Mouse (Mus musculus) spleen, adult 12 weeks (tissue): ENCODE data around the gene Ncor2.

Source experiments
- DNase-seq: peaks from one replicate; pipeline ENCODE4 v3.0.0; 2022; ENCODE audit warnings: low spot score

The Ncor2 gene

GRCm38 (mm10) chr5:125170107-125170842 is 8.7 kb downstream of the Ncor2 start:
- no peak for DNase-seq

DNA sequence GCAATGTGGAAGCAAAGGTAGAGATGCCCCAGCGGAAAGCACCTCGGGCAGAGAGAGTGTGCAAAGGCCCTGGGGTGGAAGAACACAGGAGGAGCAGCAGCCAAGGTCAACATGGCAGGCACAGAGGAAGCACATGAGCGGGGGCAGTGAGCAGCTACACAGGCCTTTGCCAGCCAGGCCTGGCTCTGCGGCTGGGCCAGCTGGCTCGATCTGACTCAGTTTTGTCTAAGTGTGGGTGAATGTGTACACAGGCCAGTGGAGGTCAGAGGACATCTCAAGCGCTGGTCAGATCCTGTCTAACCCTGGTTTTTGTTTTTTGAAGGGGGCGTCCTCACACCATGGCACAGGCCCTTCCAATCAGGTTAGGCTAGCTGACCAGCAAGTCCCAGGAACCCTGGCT is 10.9 kb downstream of the Ncor2 start:
- no peak for DNase-seq

GRCm38 (mm10) chr5:125167524-125167923 is 11.5 kb downstream of the Ncor2 start:
- DNase-seq: no peak

GRCm38 (mm10) chr5:125165993-125166392 is 13.0 kb downstream of the Ncor2 start:
- no peak for DNase-seq

- no peak for DNase-seq
Measured at GRCm38 (mm10) chr5:125164465-125165167, 14.4 kb downstream of the Ncor2 start.

DNA sequence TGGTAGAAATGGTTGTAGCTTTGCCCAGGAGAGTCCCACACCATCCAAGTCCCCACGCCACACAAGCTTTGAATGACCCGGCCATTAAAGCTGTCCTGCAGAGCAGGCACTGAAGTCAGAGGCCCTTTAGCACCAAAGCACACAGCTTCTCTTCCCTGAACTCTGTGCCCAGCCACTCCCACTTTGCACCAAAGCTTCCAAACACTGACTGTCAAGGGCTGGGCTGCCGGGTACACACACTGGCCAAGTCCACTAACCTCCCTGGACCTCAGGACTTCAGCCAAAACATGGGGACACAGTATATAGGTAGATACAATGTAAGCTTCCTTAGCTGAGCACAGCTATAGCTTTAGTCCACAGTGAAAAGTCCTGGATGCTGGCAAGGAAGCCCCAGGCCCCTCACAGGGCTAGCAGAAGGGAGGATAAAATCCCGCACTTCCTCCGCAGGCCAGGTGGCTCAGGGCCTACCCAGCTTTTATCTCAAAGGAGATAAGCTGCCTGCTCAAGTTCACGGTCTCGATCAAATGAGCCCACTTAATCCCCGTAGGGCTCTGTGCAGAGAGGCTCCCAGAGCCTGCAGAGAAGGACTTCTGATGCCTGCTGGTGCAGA is 15.5 kb downstream of the Ncor2 start:
- no peak for DNase-seq

DNA sequence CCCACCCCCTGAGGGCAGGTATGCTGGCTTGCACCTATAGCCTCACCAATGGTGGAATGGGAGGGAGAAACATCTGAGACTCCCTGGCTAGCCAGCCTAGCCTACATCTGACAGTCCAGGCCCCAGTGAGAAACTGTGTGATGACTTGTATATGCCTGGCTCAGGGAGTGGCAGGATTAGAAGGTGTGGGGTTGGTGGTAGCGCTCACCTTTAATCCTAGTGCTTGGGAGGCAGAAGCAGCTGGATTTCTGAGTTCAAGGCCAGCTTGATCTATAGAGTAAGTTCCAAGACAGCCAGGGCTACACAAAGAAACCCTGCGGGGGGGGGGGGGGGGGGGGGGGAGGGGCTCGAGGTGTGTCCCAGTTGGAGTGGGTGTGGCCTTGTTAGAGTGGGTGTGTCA is 16.6 kb downstream of the Ncor2 start:
- DNase-seq: no peak

DNA sequence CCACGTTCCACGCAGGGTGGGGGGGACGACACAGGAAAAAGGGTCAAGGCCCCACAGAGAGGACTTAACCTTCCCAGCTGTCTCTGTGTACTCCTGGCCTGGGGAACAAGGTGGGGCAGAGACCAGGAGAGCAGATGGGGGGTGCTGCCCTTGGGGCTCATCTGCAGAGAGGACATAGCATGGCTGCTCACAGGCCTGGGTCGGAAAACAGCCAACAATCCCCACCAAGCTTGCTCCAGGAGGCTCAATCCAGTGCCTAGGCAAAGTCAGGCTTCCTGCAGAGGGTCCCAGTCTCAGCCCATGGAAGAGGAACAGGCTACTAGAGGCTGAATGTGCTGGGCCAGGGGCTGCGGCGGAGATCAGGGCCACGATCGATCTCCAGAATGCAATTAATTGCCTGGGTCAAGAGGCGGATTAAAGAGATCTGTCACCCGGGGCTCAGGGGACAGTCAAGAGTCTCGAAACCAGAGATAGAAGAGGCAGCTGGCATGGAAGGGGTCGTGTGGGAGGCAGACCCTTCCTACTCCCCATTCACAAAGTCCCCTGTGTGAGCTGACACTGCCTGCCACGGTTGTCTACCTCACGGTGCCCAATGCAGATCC is 19.1 kb downstream of the Ncor2 start:
- DNase-seq: no peak

GRCm38 (mm10) chr5:125159293-125159692 is 19.7 kb downstream of the Ncor2 start:
- no peak for DNase-seq

- DNase-seq: peak; percentile 58
Measured at GRCm38 (mm10) chr5:125158232-125158961, 20.6 kb downstream of the Ncor2 start.

- DNase-seq: no peak
Measured at GRCm38 (mm10) chr5:125157375-125158033, 21.5 kb downstream of the Ncor2 start.

GRCm38 (mm10) chr5:125156418-125157205 is 22.4 kb downstream of the Ncor2 start:
- DNase-seq: no peak

DNA sequence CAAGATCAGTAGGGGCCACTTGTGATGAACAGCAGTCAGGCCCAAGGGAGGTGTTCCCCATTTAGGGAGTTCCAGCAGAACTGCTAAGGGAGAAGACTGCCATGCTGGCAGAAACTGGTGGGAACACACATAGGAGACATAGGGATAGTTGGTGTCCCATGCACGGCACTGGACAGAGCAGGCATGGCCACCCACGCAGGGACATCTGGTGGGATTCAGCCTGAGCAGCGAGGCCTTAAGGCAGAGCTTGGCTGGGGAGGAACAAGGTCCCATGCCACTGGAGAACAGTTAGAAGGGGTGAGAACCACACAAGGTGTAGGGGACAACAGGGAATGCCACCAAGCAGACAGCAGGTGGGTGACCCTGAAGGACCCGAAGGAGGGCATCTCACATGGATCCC is 23.6 kb downstream of the Ncor2 start:
- DNase-seq: no peak

DNA sequence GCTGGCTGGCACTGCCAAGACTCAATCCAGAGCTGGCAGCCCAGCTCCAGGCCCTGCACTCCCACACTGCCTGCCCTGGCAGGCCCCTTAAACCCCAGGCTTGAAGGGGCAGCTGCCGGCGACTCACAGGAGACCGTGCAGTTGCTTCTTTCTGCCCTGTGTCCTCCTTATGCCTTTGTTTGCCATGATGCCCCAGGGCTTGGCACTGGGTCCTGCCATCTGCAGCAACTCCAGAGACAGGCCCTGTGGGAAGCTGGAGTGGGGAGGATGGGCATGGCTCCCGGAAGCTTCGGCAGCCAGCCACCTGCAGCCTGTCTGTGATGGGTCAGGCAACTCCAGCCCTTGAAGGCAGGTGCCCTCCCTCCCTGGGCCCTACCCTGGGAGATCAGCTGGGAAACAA is 24.0 kb downstream of the Ncor2 start:
- DNase-seq: no peak

DNA sequence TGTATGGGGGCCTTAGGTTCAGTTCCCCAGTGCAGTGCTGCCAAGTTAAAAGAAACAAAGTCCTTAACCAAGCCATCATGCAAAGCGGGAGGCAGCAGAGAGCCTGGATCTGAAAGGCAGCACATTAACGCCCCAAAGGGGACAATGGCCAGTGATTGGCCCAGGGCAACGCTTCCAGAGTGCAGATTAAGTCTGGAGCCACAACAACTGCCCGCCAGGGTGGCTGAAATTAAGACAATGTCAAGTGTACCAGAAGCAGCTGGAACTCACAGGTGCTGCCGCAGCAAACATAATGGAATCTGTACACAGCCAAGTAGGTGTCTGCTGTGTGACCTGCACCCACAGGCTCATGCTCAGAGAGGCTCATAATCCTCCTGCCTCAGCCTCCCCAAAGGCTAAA is 24.8 kb downstream of the Ncor2 start:
- DNase-seq: no peak

GRCm38 (mm10) chr5:125153201-125153816 is 25.7 kb downstream of the Ncor2 start:
- no peak for DNase-seq

DNA sequence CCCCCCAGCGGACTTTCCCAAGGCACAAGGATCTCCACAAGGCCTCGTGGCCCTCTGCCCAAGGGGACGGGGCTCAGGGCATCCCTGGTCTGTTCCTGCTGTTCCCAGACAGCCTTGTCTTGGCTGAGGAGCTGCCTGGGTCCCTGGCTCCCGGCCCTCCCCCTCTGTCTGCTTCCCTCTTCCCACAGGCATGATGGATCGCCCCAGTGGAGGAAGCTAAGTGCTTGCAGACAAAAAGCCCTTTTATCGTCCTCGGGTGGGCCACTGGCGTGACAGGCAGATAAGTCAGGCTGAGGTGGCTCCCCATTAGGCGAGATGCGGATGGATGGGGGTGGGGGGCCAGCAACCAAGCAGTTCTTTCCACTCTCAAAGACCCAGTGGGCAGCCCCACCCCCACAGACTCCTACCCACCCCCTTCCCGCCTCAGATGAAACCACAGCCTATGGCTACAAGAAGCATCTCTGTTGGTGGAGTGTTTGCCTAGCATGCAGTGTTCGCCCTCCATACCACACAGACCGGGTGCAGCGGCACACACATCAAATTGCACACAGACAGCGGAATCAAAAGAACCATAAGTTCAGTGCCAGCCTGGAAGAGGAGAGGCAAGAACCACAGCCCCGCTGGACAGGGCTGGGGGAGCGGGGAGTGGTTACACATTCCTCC is 27.0 kb downstream of the Ncor2 start:
- no peak for DNase-seq

GRCm38 (mm10) chr5:125150951-125151564 is 28.0 kb downstream of the Ncor2 start:
- DNase-seq: no peak

DNA sequence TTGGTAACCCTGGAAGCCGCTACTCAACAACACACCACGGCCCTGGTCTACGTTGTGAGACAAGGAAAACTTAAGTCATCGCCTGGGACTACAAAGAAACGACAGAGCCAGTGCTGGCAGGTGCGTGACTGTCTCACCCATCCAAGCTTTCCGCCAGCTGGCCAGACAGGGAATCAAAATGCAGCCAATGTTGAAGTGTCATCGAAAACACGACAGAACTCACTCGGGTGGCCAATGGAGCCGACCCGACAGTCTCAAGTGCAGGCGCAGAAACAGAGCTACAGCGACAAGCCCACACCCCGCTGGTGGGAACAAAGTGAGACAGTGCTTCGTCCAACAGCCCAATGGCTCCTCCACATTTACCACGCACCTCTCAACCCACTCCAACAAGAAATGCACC is 29.9 kb downstream of the Ncor2 start:
- no peak for DNase-seq
